Mouse (Mus musculus) heart, adult 9 months (tissue): ENCODE data around the gene Ubxn1.
"Not testable (repeated sequence)": the region's sequence is repeated elsewhere in the genome, so short reads cannot be mapped to it uniquely, and the experiment has no call there.

Experiments
- DNase-seq, 2 experiments: peaks; one replicate each; pipeline ENCODE4 v3.0.0; 2022; ENCODE audit warnings: low spot score in 2 of 2

Ubxn1 gene

GRCm38 (mm10) chr19:8857689-8858088, 13.6 kb upstream of the Ubxn1 start:
- DNase-seq = no peak

- no peak for DNase-seq
Measured at GRCm38 (mm10) chr19:8859018-8859417, 12.3 kb upstream of the Ubxn1 start.

GRCm38 (mm10) chr19:8864265-8864664, 7.0 kb upstream of the Ubxn1 start:
- no peak for DNase-seq

GRCm38 (mm10) chr19:8870381-8870780, 915 bp upstream of the Ubxn1 start:
- DNase-seq = not testable (repeated sequence)

GRCm38 (mm10) chr19:8870838-8871237, 458 bp upstream of the Ubxn1 start:
- no peak for DNase-seq

GRCm38 (mm10) chr19:8872266-8872840, 1.1 kb downstream of the Ubxn1 start:
- DNase-seq = no peak

GRCm38 (mm10) chr19:8875031-8875430, 3.7 kb downstream of the Ubxn1 start:
- no peak for DNase-seq

GRCm38 (mm10) chr19:8880311-8881033, 9.2 kb downstream of the Ubxn1 start, which contains the start of gene Uqcc3:
Uqcc3 (minus strand) TSS chr19:8880923.
- peak; percentile 91 to 92 for DNase-seq

- DNase-seq = no peak
Measured at GRCm38 (mm10) chr19:8881034-8881392, 9.7 kb downstream of the Ubxn1 start.

- DNase-seq = no peak
Measured at GRCm38 (mm10) chr19:8883616-8884015, 12.3 kb downstream of the Ubxn1 start, which contains the start of the genes Lbhd1 and Gm49403. Lbhd1 (plus strand) TSS chr19:8883732. Gm49403 (plus strand) TSS chr19:8883930.

GRCm38 (mm10) chr19:8886916-8887584, 15.8 kb downstream of the Ubxn1 start:
- no peak for DNase-seq

- no peak for DNase-seq
Measured at GRCm38 (mm10) chr19:8887585-8888463, 16.5 kb downstream of the Ubxn1 start.

GRCm38 (mm10) chr19:8888511-8889385, 17.5 kb downstream of the Ubxn1 start, which contains the start of the genes 1810009A15Rik and Gm49416:
1810009A15Rik (plus strand) TSS chr19:8888853.
Gm49416 (plus strand) TSS chr19:8888926.
- peak; percentile 94 to 95 for DNase-seq

GRCm38 (mm10) chr19:8892829-8893766, 21.8 kb downstream of the Ubxn1 start, which contains the start of gene Ints5:
Ints5 (plus strand) TSS chr19:8893005.
- DNase-seq = peak; percentile 81 to 84

- no peak for DNase-seq
Measured at GRCm38 (mm10) chr19:8895397-8895960, 24.2 kb downstream of the Ubxn1 start.

GRCm38 (mm10) chr19:8896231-8896630, 24.9 kb downstream of the Ubxn1 start:
- DNase-seq = not testable (repeated sequence)

GRCm38 (mm10) chr19:8897211-8897864, 26.0 kb downstream of the Ubxn1 start:
- peak; percentile 24 to 36 for DNase-seq

GRCm38 (mm10) chr19:8897865-8898495, 26.7 kb downstream of the Ubxn1 start, which contains the start of gene Ganab:
Ganab (plus strand) TSS chr19:8898071.
- peak; percentile 95 for DNase-seq
